Mouse (Mus musculus) lung, embryonic 16.5 days (tissue): ENCODE results near the gene Npl. TPM values are rescaled to one million over a fixed set of nuclear protein-coding genes. Genes with fewer than 3 reads are reported as not detected.
A peak's percentile ranks its signal among the peaks of the same experiment; 100 is the strongest.

Experiments
- ATAC-seq: fragments of 200-750 bp; cut with Nextera tagmentation; 2 replicates; pipeline ENCODE4 v1.8.0; 2017; ENCODE audit warnings: low read depth, mild to moderate bottlenecking, moderate library complexity
- H3K27ac ChIP-seq: fragments of 300-500 bp; sonication (generic); 2 replicates; pipeline ENCODE4 v1.5.1; 2014; ENCODE audit warnings: mild to moderate bottlenecking, control low read depth, low read length
- H3K27me3 ChIP-seq: fragments of 300-500 bp; sonication (generic); 2 replicates; pipeline ENCODE4 v1.6.1; 2014; ENCODE audit warnings: low read depth, low read length, mixed read lengths; ENCODE audit not compliant: control insufficient read depth, insufficient read depth
- H3K36me3 ChIP-seq: fragments of 300-500 bp; sonication (generic); 2 replicates; pipeline ENCODE4 v1.6.1; 2014; ENCODE audit warnings: low read length; ENCODE audit not compliant: control insufficient read depth, insufficient read depth
- H3K4me1 ChIP-seq: fragments of 300-500 bp; sonication (generic); replicated peaks from 2 replicates; pipeline ENCODE4 v1.6.1; 2014; ENCODE audit warnings: low read length, mixed read lengths; ENCODE audit not compliant: control insufficient read depth, insufficient read depth
- H3K4me2 ChIP-seq: fragments of 300-500 bp; sonication (generic); 2 replicates; pipeline ENCODE4 v1.6.1; 2014; ENCODE audit warnings: low read depth, low read length, control low read depth
- H3K4me3 ChIP-seq: fragments of 300-500 bp; sonication (generic); 2 replicates; pipeline ENCODE4 v1.5.1; 2014; ENCODE audit warnings: mild to moderate bottlenecking, low read length, control low read depth
- H3K9ac ChIP-seq: fragments of 300-500 bp; sonication (generic); 2 replicates; pipeline ENCODE4 v1.6.1; 2014; ENCODE audit warnings: low read length, control low read depth
- H3K9me3 ChIP-seq: fragments of 300-500 bp; sonication (generic); 2 replicates; pipeline ENCODE4 v1.6.1; 2016; ENCODE audit warnings: low read length; ENCODE audit not compliant: control insufficient read depth
- WGBS: fragments of 180-500 bp; shearing (Covaris S2); extraction: QIAGEN DNeasy Blood & Tissue Kit; methylation state at CpG from one replicate; pipeline ENCODE4 v1.1.7; 2014; 5-methylcytosine and 5-hydroxymethylcytosine counted together
- polyA plus RNA-seq: library from polyadenylated mRNA; unstranded; fragments of >200 nt; fragmentation: Nextera tagmentation; extraction: Ambion mirVana; gene quantifications from 2 replicates; pipeline ENCODE4 v1.2.1, GENCODE M21; 2015

Npl gene
- polyA plus RNA-seq, 1 experiment from 2014 or later: 7.0 TPM

DNA sequence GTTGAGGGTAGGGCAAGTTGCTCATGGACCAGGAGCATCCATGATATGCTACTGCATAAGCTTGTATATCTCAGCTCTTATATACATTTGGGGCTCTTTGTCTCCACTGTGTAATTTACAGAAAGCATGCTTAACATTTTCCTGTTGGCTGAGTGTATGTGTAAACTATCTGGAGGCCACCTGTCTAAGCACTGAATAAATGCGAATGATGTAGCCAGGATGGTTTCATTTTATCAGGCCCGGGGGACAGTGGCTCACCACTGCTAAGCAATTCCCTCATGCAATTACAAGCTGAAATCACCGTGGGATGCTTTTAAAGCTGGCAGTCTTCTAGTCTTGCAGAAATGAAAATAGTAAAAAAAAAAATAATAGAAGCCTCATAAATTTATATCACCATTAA, 24.9 kb upstream of the Npl start:
- ATAC-seq: no peak
- Histone ChIP-seq H3K9ac (no peak overlapping the region), H3K4me2 (no peak overlapping the region), H3K27me3 (no peaks in the 10 kb centered on the region), H3K36me3 (no peaks in the 10 kb centered on the region), H3K4me3 (no peak overlapping the region), H3K4me1 (peaks cover 5% of the 10 kb centered on the region; the same call in 1 of the 2 replicates), H3K9me3 (no peaks in the 10 kb centered on the region), H3K27ac (no peak overlapping the region)
- WGBS: 60% methylated on average over 3 of the region's 3 CpGs

DNA sequence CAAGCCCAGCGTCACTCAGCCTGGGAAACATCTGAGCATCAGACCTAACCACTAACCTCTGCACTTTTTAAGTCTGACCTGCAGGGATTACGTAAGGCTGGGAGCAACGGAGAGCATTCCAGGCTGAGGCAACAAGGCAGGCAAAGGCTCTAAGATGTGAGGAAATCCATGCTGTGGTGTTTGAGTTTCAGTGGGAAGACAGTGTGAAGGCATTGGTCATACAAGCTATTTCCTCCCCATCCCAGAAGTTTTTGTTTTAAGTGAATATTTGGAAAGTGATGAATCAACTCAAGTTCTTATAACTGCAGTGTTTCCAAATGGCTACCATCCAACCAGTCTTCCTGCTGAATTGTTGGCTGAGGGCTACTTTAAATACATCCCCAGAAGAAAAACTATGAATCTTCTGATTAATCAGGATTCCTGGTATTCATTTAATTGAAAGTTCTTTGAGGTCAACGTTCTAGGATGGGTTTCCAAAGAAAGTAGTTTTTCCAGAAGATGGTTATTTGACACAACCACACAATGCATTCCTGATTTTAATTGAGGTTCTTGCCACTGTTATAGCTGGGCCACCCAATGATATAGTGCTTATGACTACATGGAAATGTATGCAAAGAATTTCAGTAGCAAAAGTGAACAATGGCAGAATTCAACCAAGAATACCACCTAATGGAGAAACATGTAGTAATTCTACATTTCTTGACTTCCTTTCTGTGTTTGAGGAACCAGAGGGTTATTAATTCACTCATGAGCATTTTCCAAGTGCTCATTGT, 22.6 kb upstream of the Npl start:
- Histone ChIP-seq H3K4me2 (no peak overlapping the region), H3K27me3 (no peaks in the 10 kb centered on the region), H3K4me3 (no peak overlapping the region), H3K9ac (no peak overlapping the region), H3K27ac (no peak overlapping the region), H3K4me1 (peaks cover 5% of the 10 kb centered on the region; the same call in 1 of the 2 replicates), H3K9me3 (no peaks in the 10 kb centered on the region), H3K36me3 (no peaks in the 10 kb centered on the region)
- ATAC-seq: peak; percentile 88
- WGBS: 32% methylated on average over 4 of the region's 4 CpGs

DNA sequence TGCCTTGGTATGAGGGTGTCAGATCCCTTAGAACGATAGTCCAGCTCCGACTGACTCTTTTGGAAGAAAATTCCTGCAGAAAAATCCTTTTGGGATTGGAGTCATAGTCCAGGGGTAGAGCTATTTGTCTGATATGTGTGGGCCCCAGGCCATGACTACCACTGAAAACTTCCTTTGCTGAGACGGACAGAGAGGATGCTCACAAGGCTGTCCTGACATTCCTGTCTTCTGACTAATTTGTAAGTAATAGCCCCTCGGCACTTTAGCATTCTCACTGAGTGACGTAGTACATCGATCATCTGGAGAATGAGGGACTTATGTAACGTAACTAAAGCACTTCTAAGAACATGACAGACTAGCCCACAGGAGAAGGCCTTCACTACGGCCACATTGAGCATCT, 15.9 kb upstream of the Npl start:
- Histone ChIP-seq H3K4me2 (no peak overlapping the region), H3K9me3 (no peaks in the 10 kb centered on the region), H3K4me3 (no peak overlapping the region), H3K9ac (no peak overlapping the region), H3K27me3 (no peaks in the 10 kb centered on the region), H3K4me1 (no peaks in the 10 kb centered on the region), H3K27ac (no peak overlapping the region), H3K36me3 (no peaks in the 10 kb centered on the region)
- WGBS: 56% methylated on average over 8 of the region's 8 CpGs
- no peak for ATAC-seq

DNA sequence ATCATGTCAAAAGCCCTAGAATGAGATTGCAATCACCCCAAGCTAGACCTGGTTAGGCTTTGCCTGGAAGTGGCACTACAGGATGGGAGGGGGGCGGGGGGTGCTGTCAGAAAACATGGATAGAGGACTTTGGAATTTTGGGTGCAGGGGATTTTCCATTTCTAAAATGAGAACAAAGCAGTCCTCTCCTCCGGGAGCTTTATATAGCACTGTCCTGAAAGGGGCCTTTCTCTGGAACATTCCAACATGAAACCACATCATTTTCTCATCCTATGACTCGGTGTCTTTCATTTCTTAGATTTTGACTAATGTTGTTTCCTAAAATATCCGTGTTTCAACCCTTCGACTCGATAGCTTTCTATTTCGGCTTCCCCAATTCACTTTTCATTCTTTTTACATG, 14.9 kb upstream of the Npl start:
- Histone ChIP-seq H3K9ac (no peak overlapping the region), H3K27ac (no peak overlapping the region), H3K4me1 (no peaks in the 10 kb centered on the region), H3K4me3 (no peak overlapping the region), H3K9me3 (no peaks in the 10 kb centered on the region), H3K36me3 (no peaks in the 10 kb centered on the region), H3K4me2 (no peak overlapping the region), H3K27me3 (no peaks in the 10 kb centered on the region)
- 74% methylated on average over 7 of the region's 7 CpGs for WGBS
- ATAC-seq: no peak

DNA sequence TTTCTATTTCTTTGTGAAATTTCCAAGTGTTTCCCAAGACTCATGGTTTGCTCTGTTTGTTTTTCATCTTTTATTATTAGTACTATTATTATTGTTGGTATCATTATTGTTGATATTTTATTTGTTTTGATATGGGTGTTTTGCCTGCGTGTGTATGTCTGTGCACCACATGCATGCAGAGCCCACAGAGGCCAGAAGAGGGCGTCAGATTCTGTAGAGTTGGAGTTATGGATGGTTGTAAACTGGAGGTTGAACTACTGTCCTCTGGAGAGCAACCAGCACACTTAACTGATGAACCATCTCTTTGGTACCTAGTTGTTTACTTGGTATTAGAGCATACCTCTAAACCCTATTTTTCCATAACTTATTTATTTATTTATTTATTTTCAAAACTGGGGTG, 13.8 kb upstream of the Npl start:
- H3K9me3 ChIP-seq: no peaks in the 10 kb centered on the region
- WGBS: 45% methylated on average over 2 of the region's 2 CpGs
- no peaks in the 10 kb centered on the region for H3K27me3 ChIP-seq
- H3K4me1 ChIP-seq: no peaks in the 10 kb centered on the region
- H3K4me3 ChIP-seq: no peak overlapping the region
- H3K9ac ChIP-seq: no peak overlapping the region
- H3K36me3 ChIP-seq: no peaks in the 10 kb centered on the region
- H3K27ac ChIP-seq: no peak overlapping the region
- no peak for ATAC-seq
- no peak overlapping the region for H3K4me2 ChIP-seq

DNA sequence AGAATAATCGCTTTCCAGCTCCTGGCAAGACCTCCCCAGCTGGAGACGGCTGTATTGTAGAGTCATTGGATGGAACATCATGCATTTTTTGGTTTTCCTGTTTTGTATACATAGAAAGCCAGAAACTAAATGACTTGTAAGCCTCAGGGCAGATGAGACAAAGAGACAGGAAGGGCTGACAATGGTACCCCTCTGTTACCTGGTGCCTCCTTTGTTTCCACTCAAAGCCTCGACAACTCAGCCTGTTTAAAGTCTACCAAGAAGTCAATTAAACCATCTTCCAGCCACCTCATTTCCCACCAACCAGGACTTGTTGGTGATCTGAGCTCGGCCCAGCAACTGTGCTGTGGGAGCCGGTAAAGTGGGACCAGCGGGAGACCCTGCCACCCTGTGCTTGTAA, 11.0 kb upstream of the Npl start:
- H3K27me3 ChIP-seq: no peaks in the 10 kb centered on the region
- no peak overlapping the region for H3K27ac ChIP-seq
- H3K36me3 ChIP-seq: no peaks in the 10 kb centered on the region
- WGBS: 52% methylated on average over 6 of the region's 6 CpGs
- H3K9ac ChIP-seq: no peak overlapping the region
- H3K4me2 ChIP-seq: no peak overlapping the region
- no peaks in the 10 kb centered on the region for H3K4me1 ChIP-seq
- no peak overlapping the region for H3K4me3 ChIP-seq
- no peak for ATAC-seq
- no peaks in the 10 kb centered on the region for H3K9me3 ChIP-seq

DNA sequence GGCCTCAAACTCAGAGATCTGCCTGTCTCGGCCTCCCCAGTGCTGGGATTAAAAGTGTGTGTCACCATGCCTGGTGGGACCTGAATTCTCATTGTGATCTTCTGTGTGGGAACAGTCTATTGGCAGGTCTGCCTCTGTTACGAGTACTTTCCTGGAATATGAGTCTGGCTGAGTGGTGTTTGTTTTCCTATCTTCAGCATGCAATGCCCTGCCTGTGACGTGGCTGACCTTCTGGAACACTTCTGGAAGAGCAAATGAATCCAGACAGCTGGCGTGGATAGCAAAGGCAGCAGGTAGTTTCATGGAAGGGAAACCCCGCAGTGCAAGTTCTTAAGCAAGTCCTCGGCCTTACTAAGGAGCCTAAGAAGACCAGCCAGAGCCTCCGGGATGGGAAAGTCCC, 9.9 kb upstream of the Npl start:
- no peaks in the 10 kb centered on the region for H3K27me3 ChIP-seq
- no peaks in the 10 kb centered on the region for H3K36me3 ChIP-seq
- no peak overlapping the region for H3K4me2 ChIP-seq
- 47% methylated on average over 7 of the region's 7 CpGs for WGBS
- no peak overlapping the region for H3K9ac ChIP-seq
- no peaks in the 10 kb centered on the region for H3K4me1 ChIP-seq
- no peaks in the 10 kb centered on the region for H3K9me3 ChIP-seq
- H3K4me3 ChIP-seq: no peak overlapping the region
- H3K27ac ChIP-seq: no peak overlapping the region
- ATAC-seq: no peak

DNA sequence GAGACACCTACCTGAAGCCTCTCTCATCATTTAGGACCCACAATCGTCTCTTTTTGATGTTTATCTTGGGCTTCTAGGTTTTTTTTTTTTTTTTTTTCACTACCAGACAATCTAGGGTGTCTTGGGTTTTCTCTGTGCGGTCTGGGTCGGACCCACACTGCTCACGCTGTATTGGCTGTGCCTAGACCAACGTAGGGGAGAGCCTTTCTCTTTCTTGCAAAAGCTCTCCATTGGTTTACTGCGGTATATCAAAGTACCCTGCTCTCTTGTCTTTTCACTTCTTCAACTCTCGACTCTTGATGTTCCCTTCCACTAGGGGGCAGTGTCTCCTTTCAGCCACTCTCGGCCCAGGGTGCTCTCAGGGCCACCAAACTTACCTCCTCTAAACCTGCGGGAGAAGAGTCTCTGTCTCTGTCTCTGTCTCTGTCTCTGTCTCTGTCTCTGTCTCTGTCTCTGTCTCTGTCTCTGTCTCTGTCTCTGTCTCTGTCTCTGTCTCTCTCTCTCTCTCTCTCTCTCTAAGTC, 9.3 kb upstream of the Npl start:
- 18% methylated on average over 9 of the region's 9 CpGs for whole genome bisulfite sequencing
- H3K9ac ChIP-seq: no peak overlapping the region
- no peak overlapping the region for H3K4me2 ChIP-seq
- no peaks in the 10 kb centered on the region for H3K36me3 ChIP-seq
- H3K9me3 ChIP-seq: no peaks in the 10 kb centered on the region
- H3K4me3 ChIP-seq: no peak overlapping the region
- ATAC-seq: peak; percentile 55; the same call in 1 of the 2 replicates
- H3K27ac ChIP-seq: no peak overlapping the region
- no peaks in the 10 kb centered on the region for H3K27me3 ChIP-seq
- H3K4me1 ChIP-seq: no peaks in the 10 kb centered on the region

DNA sequence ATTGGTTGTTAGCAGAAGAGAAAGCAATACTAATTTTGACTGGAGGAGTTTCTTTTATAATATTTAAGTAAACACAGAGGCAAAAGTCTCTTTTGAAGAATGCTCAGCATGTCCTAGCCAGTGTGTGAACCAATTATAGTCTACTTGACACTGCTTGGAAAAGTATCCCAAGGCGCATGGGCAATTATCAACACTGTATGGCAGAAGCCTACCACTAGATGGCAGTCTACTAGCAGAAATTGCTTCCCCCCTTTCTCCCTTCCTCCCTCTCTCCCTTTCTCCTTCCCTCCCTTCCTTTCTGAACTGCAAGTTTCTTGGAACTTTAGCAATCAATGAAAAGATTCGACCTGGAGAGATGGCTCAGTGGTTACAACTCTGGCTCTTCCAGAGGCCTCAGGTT, 7.1 kb upstream of the Npl start:
- Histone ChIP-seq H3K4me1 (no peaks in the 10 kb centered on the region), H3K4me2 (no peak overlapping the region), H3K27me3 (no peaks in the 10 kb centered on the region), H3K4me3 (no peak overlapping the region), H3K9ac (no peak overlapping the region), H3K9me3 (no peaks in the 10 kb centered on the region), H3K27ac (no peak overlapping the region), H3K36me3 (no peaks in the 10 kb centered on the region)
- ATAC-seq: peak; percentile 56; the same call in 1 of the 2 replicates
- WGBS: 7% methylated on average over 2 of the region's 2 CpGs
